Mouse (Mus musculus) R1 (cell line): ENCODE results near the gene Rtn4.

ENCODE experiments used
- DNase-seq: peaks from one replicate; pipeline ENCODE4 v3.0.0-alpha.2; 2018; ENCODE audit warnings: low read depth, low spot score

Gene Rtn4

DNA sequence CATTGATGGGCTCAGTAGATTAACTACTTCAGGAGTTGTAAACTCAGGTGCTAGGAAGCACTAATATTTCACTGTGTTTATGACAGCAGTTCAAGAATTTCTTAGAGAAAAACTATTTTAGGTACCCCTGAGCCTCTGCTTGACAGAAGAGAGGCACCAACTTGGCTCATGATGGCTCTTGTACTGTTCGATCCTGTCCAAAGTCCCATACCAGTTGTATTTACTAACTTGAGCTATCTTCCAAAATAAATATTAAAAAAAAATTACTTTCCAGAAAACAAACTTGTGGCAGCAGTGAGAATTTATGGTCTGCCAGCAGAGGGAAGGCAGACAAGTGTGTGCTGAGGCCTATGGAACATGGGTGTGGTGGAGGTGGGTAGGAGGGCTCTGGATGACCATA, 70.0 kb downstream of the Rtn4 start:
- DNase-seq, result no peak

DNA sequence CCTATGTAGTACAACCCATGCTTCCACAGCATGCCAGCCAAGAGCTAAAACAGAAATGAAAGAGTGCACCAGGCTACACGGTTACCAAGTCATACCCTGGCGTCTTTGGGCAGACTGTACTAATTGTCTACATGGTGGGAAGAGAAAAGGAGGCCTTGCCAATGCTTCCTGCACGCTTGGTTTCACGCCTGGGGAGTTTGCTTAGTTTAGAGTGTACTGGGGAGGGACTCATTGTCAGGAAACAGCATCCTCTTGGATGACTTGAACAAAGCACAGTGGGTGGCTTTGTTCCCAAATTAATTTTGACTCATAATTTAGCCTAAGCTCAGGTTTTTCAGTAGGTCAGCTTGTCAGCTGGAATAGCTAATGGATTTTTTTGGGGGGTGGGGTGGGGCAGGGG, 72.3 kb downstream of the Rtn4 start:
- no peak for DNase-seq

DNA sequence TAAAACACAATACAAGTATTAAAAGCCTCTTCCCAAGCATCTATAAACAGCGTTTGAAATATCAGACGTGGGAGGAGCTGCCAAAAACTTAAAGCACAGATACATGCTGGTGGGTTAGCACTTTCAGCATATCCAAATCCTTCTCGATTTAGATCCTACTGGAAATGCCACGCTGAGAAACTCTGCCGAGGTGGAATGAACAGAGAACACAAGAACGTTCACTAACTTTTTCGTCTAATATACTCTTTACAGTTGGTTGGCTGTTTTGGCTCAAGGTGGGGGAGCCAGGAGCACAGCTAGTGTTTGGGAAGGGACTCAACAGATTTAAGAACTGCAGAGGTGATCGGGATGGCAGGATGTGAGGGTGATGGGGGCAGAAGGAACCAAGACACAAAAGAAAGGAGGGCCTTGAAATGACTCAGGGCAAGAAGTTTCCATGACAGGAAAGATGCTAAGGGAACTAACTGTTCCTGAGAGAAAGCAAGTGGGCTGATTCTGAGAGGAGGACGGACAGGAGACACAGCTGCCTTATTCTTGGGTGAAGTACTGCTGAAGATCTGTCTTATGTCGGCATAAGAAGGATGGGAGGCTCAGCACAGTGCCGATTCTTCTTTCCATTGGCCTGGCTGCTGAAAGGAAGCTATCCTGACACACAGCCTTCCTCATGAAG, 73.7 kb downstream of the Rtn4 start:
- no peak for DNase-seq

DNA sequence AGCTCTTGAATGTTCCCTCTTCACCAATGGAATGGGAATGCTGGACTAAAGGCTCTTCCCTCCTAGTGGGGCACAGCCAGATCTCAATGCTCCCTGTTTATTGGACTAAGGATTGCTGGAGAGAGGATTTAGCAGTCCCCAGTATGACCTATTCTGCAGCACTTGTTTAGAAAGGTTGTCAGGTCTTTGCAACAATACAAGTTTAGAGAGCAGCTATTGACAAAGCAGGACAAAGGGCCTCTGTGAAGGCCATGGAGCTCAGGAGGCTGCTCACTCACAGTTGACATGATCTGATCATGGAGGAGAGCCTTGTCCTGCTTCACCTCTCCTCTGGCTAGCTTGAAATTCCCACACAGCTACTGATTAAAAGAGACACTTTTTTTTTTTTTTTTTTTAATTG, 75.8 kb downstream of the Rtn4 start:
- DNase-seq, result no peak

DNA sequence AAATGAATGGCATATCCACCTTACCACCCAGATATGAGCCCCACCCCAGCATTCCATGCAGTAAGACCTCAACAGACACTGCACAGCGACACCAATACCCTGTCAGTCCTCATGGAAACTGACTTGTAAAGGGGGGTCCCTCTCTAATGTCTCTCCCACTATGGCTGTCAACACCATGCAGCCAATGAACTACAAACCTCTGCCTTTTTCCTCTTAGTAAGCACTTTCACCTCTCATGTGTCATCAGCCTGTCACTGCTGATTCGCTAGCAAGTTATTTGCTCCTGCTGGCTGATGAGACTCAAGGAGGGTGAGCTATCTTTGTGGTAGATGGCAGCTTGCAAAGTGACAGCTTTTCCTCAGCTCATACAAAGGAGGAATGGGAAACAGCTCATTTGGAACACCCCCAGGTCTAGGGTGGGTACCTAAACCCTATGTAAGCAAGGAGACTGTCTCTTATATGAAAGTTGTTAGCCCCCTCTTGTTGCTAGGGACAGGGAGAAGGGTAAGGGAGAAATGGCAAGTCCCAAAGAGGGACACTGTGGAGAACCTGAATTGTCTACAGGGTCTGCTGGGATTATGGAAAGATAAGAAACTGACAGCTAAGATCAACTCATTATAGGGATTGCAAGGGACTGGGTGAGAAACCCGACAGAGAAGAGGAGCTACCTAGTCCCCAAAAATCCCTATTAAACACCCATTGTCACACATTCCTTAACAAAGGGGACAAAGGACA, 78.1 kb downstream of the Rtn4 start:
- no peak for DNase-seq

DNA sequence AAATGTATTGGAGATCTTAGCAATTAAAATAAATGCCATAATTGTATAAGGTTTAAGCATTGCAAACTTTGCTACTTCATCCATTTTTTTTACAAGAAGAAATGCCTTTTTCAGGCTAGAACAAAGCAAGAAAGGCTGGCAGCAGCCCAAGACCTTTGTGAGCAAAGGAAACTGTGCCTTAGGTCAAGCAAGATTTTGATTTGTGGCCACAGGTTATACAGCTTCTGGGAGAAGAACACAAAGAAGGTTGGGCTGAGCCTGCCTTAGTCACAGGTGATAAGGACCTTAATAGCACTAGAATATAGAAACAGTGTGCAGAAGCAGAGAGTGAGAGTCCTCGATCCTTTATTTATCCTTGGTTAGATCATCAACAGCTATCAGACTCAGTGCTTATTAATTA, 79.5 kb downstream of the Rtn4 start:
- DNase-seq, result no peak

DNA sequence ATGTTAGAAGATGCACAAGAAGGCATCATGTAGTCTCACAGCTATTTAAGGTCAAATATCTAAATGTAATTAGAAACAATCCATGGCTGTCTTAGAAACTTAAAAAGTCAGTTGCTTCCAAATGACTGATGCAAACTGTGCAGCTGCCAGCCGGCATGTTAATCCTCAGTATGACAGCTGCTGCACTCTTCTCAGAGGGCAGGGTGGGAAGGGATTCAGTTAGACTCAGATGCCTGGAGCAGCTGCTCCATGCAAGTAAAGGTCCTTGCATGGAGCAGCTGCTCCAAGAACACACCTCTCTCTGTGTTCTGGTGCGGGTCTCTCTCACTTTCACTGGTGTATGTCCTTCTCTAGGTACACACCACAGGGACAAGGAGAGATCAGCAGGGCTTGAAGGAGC, 81.5 kb downstream of the Rtn4 start:
- DNase-seq, result no peak

DNA sequence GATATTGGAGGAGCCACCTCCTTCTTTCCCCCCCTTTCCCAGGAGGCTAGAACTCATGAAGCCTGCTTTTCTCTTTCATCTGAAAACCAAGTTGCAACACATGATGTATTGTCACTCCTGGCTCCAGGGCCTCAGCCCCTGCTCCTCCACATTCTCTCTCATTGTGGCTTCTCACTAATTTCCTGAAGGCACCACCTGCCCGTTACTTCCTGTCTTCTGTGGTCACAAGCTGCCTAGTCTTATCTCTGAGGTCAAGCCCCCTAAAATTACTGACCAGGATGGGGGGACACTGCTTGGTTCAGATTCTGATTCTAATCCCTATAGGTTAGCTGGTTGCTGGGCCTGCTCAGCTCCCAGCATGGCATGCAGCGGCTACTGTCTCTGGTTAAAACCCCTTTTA, 82.0 kb downstream of the Rtn4 start:
- no peak for DNase-seq

DNA sequence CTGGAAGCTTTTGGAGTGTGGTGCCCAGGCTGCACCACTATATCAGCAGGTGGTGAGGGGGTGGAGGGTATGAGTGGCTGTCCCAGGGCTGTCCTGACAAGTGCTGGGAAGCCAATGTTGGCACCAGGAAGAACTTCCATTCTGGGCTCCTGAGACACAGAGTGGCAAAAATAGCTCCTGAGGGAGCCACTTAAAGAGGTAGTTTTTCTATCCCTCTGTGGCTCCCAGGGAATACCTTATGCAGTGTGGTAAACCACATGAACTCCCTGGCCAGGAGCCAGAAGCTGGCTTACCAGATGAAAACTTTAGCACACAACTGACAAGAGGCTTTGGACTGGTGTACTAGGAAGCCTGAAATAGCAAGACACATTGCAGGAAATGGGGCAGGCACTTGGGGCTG, 85.2 kb downstream of the Rtn4 start:
- no peak for DNase-seq

DNA sequence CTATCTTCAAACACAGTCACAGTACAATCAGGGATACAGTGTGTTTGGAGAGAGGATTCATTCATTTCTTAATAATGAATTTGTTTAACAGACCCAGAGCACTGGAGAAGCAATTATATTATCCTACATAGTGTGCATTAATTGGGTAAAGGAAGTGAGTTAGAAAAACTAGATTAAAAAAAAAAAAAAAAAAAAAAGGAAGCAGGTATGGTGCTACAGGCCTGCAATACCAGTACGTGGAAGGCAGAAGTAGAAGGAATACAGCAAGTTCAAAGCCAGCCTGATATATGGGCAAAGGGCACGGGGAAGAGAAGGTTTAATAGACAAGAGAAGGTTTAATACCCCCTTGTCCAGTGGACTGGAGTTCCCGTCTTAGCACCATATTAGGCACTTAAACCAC, 86.2 kb downstream of the Rtn4 start:
- no peak for DNase-seq

DNA sequence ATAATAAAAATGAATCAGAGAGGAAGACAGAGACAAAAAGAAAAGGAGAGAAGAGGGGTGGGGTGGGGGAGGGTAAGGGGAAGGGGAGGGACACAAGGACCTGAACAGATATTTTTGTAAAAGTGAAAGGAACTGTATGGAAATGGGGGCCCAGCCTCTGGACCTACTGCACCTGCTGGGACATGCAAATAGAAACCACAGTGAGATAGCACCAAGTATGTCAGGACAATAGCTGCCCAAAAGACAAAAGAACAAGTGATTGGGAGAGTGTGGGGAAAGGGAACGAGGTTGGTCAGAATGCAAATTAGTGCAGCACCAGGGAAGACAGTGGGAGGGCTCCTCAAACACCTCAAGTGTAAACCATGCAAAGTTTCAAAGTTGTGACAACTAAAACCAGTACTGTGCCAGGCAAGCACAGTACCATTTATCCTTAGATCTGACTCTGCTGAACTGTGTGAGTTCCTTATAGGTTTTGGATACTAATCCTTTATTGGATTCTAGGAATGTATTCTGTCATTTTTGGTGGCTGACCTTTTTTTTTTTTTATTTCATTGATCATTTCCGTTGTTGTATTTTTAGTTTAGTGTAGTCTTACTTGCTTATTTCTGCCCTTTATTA, 86.8 kb downstream of the Rtn4 start:
- peak; percentile 84 for DNase-seq

DNA sequence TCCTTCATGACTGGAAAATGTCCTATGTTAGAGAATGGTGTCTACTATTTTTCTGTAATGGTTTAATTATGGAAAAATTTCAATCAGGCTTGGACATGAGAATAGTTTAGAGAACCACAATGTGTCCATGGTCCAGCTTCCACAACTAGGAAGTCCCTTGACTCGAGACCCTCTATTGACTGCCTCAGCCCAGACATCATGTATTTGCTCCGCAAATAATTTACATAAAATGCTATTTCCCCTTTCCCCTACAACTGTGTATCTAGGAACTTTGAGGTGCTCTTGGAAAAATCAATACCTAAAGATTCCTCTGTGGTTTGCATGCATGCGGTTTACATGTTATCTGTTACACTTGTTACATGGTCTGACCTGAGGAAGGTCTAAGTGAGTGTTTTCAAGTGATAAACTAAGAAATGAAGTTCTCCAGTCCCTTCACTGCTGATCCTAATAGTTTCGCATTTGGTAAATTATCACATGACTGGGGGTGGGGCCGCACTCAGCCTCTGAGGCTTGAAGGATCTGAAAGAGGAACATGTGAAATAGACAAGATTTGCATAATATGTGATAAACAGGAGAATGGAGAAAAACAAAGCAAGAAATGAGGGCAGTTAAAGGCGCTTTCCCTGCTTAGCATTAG, 94.0 kb downstream of the Rtn4 start:
- DNase-seq, result no peak

DNA sequence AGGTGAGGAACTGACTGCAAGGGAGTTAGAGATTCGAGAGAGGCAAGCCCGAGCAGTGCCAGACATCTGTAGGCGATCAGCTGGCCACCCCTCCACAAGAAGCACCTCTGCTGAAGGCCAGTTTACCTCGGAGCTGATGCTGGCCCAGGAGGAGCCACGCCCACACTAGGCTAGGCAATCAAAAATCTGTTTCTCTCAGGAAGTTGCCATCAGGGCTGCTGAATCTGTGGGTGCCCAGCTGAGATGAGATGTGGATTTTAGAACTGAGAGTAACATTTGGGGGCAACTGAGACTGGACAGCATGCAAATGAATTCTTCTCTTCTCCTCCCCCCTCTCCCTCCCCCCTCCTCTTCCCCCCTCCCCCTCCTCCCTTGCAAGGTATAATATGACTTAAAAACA, 94.7 kb downstream of the Rtn4 start:
- no peak for DNase-seq

DNA sequence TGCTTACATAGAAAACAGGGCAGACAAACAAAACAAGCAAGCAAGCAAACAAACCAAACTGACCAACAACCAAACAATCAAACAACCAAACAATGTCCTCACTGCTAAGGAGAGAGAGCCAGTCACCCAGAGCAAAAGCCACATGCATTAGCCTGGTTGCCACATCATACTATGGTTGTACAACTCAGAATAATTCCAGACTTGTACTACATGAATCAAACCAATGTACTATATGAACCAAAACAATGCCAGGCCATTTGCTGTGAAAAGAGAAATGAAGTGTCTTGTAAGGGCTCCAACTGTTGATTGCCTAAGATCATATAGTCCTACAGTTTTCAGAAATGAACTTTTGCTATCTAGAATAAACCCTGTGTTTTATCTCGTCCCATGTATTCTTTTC, 95.8 kb downstream of the Rtn4 start:
- no peak for DNase-seq

DNA sequence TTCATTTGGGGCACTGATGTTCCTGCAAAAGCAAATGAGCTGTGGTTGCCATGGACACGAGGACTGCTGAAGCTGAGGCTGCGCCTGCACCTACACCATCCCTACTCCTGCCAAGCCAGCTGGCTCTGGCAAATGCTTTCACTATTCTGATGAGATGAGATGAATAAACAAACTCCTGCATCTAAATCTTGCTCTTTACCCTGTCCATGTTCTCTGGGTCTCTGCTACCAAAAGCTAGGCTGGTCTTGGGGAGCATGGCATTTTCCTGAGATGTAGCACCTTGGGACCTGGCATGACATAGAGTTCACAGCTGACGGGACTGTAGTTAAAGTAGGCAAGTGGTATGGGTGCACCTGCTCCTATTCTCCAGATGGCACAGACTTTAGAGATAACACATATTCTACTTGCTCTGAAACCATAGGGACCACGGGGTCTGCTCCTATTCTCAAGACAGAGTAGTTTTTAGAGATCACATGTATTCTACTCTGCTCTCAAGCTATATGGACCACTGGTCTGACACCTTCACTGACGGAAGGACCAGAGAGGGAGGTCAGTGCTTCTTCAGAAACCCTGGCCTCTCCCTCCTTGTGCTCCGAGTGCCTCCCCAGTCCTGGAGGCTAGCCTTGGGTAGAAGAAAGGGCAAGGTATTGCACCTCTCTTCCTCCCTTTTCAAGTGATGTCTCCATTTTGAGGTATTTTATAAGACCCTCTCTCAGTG, 96.3 kb downstream of the Rtn4 start:
- no peak for DNase-seq

DNA sequence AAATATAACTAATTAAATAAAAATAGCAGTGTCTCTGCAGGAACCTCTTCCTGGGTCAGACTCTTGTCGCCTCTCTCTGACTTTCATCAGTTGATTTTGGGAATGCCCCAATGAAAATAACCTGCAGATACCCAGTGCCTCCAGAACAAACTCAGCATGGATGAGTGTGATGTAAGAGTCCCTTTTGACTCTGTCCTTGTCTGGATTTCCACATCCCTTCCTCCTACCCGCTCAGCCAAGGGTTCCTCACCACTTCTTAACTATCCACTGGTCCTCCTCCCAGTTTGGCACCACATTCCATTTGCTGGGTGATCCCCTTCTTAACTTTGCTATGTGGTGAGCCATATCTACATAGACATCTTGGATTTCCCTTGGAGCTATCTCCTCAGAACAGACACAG, 98.0 kb downstream of the Rtn4 start:
- no peak for DNase-seq
